Mouse (Mus musculus): ENCODE data around the gene Kcnh1.

Kcnh1 gene

GRCm38 (mm10) chr1:192402911-192403704 lies 212.5 kb downstream of the Kcnh1 start:
- intact Hi-C loops (cut with DNase I) = no loop called here

- intact Hi-C loops (cut with DNase I) = no loop called here
These were observed 214.6 kb downstream of the Kcnh1 start for GRCm38 (mm10) chr1:192405136-192405535.

- intact Hi-C loops (cut with DNase I) = no loop called here
These were observed 216.0 kb downstream of the Kcnh1 start for GRCm38 (mm10) chr1:192406589-192406988.

- intact Hi-C loops (cut with DNase I) = no loop called here
These were observed 225.2 kb downstream of the Kcnh1 start for GRCm38 (mm10) chr1:192415813-192416212.

- intact Hi-C loops (cut with DNase I) = no loop called here
These were observed 225.8 kb downstream of the Kcnh1 start for GRCm38 (mm10) chr1:192416241-192416821.

GRCm38 (mm10) chr1:192419176-192419575 lies 228.6 kb downstream of the Kcnh1 start:
- intact Hi-C loops (cut with DNase I) = no loop called here

GRCm38 (mm10) chr1:192421377-192422166 lies 231.0 kb downstream of the Kcnh1 start:
- intact Hi-C loops (cut with DNase I) = no loop called here

GRCm38 (mm10) chr1:192431423-192431822 lies 240.8 kb downstream of the Kcnh1 start:
- intact Hi-C loops (cut with DNase I) = no loop called here

- intact Hi-C loops (cut with DNase I) = no loop called here
These were observed 244.9 kb downstream of the Kcnh1 start for GRCm38 (mm10) chr1:192435503-192435902.

- intact Hi-C loops (cut with DNase I) = no loop called here
These were observed 248.7 kb downstream of the Kcnh1 start for GRCm38 (mm10) chr1:192439151-192439837.

GRCm38 (mm10) chr1:192442772-192443445 lies 252.3 kb downstream of the Kcnh1 start:
- intact Hi-C loops (cut with DNase I) = no loop called here

- intact Hi-C loops (cut with DNase I) = no loop called here
These were observed 253.6 kb downstream of the Kcnh1 start for GRCm38 (mm10) chr1:192443998-192444657.

- intact Hi-C loops (cut with DNase I) = no loop called here
These were observed 254.3 kb downstream of the Kcnh1 start for GRCm38 (mm10) chr1:192444658-192445447.

- intact Hi-C loops (cut with DNase I) = no loop called here
These were observed 255.6 kb downstream of the Kcnh1 start for GRCm38 (mm10) chr1:192446158-192446557.

GRCm38 (mm10) chr1:192447666-192448065 lies 257.1 kb downstream of the Kcnh1 start:
- intact Hi-C loops (cut with DNase I) = no loop called here

GRCm38 (mm10) chr1:192448512-192448911 lies 257.9 kb downstream of the Kcnh1 start:
- intact Hi-C loops (cut with DNase I) = no loop called here

GRCm38 (mm10) chr1:192449572-192450351 lies 259.2 kb downstream of the Kcnh1 start:
- intact Hi-C loops (cut with DNase I) = no loop called here

GRCm38 (mm10) chr1:192450425-192450824 lies 259.9 kb downstream of the Kcnh1 start:
- intact Hi-C loops (cut with DNase I) = no loop called here

- intact Hi-C loops (cut with DNase I) = no loop called here
These were observed 261.1 kb downstream of the Kcnh1 start for GRCm38 (mm10) chr1:192451722-192452121.
